Mouse (Mus musculus): Measurements from ENCODE around the gene Hipk4.

The Hipk4 gene

GRCm38 (mm10) chr7:27522967-27523366 lies at the start of gene Hipk4:
TSS of gene Hipk4 (plus strand) at chr7:27523267.
- DNase-seq, result no peak

- DNase-seq, result no peak
Observed at GRCm38 (mm10) chr7:27473835-27474489, 49.1 kb upstream of the Hipk4 start.

- peak; percentile 99 for DNase-seq
Observed at GRCm38 (mm10) chr7:27474490-27474954, 48.5 kb upstream of the Hipk4 start.

GRCm38 (mm10) chr7:27475596-27475995 lies 47.5 kb upstream of the Hipk4 start:
- peak; percentile 32 for DNase-seq

- DNase-seq, result peak; percentile 75
Observed at GRCm38 (mm10) chr7:27476098-27476635, 46.9 kb upstream of the Hipk4 start.

GRCm38 (mm10) chr7:27478561-27478960 lies 44.5 kb upstream of the Hipk4 start:
- no peak for DNase-seq

- peak; percentile 87 for DNase-seq
Observed at GRCm38 (mm10) chr7:27479750-27480149, 43.3 kb upstream of the Hipk4 start.

GRCm38 (mm10) chr7:27480506-27480905 lies 42.6 kb upstream of the Hipk4 start:
- peak; percentile 66 for DNase-seq

- DNase-seq, result peak; percentile 41
Observed at GRCm38 (mm10) chr7:27480927-27481626, 42.0 kb upstream of the Hipk4 start.

GRCm38 (mm10) chr7:27481627-27481969 lies 41.5 kb upstream of the Hipk4 start:
- DNase-seq, result peak; percentile 95

GRCm38 (mm10) chr7:27483860-27484259 lies 39.2 kb upstream of the Hipk4 start:
- no peak for DNase-seq

GRCm38 (mm10) chr7:27486102-27486769 lies 36.8 kb upstream of the Hipk4 start:
- peak; percentile 74 for DNase-seq

- DNase-seq, result peak; percentile 100
Observed at GRCm38 (mm10) chr7:27486770-27487697, 36.0 kb upstream of the Hipk4 start, which contains the start of gene Sertad1. TSS of gene Sertad1 (plus strand) at chr7:27486910.

GRCm38 (mm10) chr7:27487740-27488268 lies 35.3 kb upstream of the Hipk4 start:
- no peak for DNase-seq

GRCm38 (mm10) chr7:27489270-27489869 lies 33.7 kb upstream of the Hipk4 start:
- DNase-seq, result no peak

GRCm38 (mm10) chr7:27490227-27490542 lies 32.9 kb upstream of the Hipk4 start:
- no peak for DNase-seq

- peak; percentile 96 for DNase-seq
Observed at GRCm38 (mm10) chr7:27490543-27491329, 32.3 kb upstream of the Hipk4 start.

GRCm38 (mm10) chr7:27491856-27492255 lies 31.2 kb upstream of the Hipk4 start:
- peak; percentile 38 for DNase-seq

GRCm38 (mm10) chr7:27493022-27493421 lies 30.0 kb upstream of the Hipk4 start:
- no peak for DNase-seq

GRCm38 (mm10) chr7:27493450-27493849 lies 29.6 kb upstream of the Hipk4 start:
- DNase-seq, result no peak

Data from kidney, adult 9 months (tissue).